Mouse (Mus musculus) forebrain, embryonic 13.5 days (tissue): ENCODE data around the gene Utp18. TPM values are rescaled to one million over a fixed set of nuclear protein-coding genes. Genes with fewer than 3 reads are reported as not detected.

Source experiments
- ATAC-seq: fragments of 200-750 bp; cut with Nextera tagmentation; 2 replicates; pipeline ENCODE4 v1.8.0; 2017
- H3K27ac ChIP-seq: fragments of 300-500 bp; sonication (generic); 2 replicates; pipeline ENCODE4 v1.5.1; 2015; ENCODE audit warnings: inconsistent platforms, mild to moderate bottlenecking, moderate library complexity
- H3K27me3 ChIP-seq: fragments of 300-500 bp; sonication (generic); 2 replicates; pipeline ENCODE4 v1.6.1; 2015; ENCODE audit warnings: mild to moderate bottlenecking, inconsistent platforms
- H3K36me3 ChIP-seq: fragments of 300-500 bp; sonication (generic); 2 replicates; pipeline ENCODE4 v1.6.1; 2015; ENCODE audit warnings: mild to moderate bottlenecking, inconsistent platforms; ENCODE audit not compliant: poor library complexity, severe bottlenecking
- H3K4me1 ChIP-seq: fragments of 300-500 bp; sonication (generic); 2 replicates; pipeline ENCODE4 v1.6.1; 2015; ENCODE audit warnings: inconsistent platforms
- H3K4me2 ChIP-seq: fragments of 300-500 bp; sonication (generic); 2 replicates; pipeline ENCODE4 v1.6.1; 2015; ENCODE audit warnings: inconsistent platforms, mild to moderate bottlenecking, moderate library complexity
- H3K4me3 ChIP-seq: fragments of 300-500 bp; sonication (generic); 2 replicates; pipeline ENCODE4 v1.5.1; 2015; ENCODE audit warnings: mild to moderate bottlenecking, inconsistent platforms
- H3K9ac ChIP-seq: fragments of 300-500 bp; sonication (generic); 2 replicates; pipeline ENCODE4 v1.6.1; 2015; ENCODE audit warnings: mild to moderate bottlenecking, inconsistent platforms
- H3K9me3 ChIP-seq: fragments of 300-500 bp; sonication (generic); replicated peaks from 2 replicates; pipeline ENCODE4 v1.6.1; 2016; ENCODE audit warnings: inconsistent platforms
- WGBS: fragments of 180-500 bp; shearing (Covaris S2); methylation state at CpG from one replicate; pipeline ENCODE4 v1.1.7; 2015; 5-methylcytosine and 5-hydroxymethylcytosine counted together
- polyA plus RNA-seq: library from polyadenylated mRNA; unstranded; fragments of >200 nt; fragmentation: Nextera tagmentation; extraction: Ambion mirVana; gene quantifications from 2 replicates; pipeline ENCODE4 v1.2.1, GENCODE M21; 2015

Gene Utp18
- polyA plus RNA-seq, 1 experiment from 2014 or later = 37.1 TPM

GRCm38 (mm10) chr11:93862638-93863037 lies 22.9 kb downstream of the Utp18 start:
- Histone ChIP-seq H3K27ac (no peak overlapping the region), H3K4me1 (no peaks in the 10 kb centered on the region), H3K9ac (no peak overlapping the region), H3K36me3 (peaks cover 53% of the 10 kb centered on the region), H3K4me3 (no peak overlapping the region), H3K9me3 (no peaks in the 10 kb centered on the region), H3K4me2 (no peak overlapping the region), H3K27me3 (no peaks in the 10 kb centered on the region)
- no peak for ATAC-seq
- 94% methylated on average over 1 of the region's 1 CpGs for WGBS

GRCm38 (mm10) chr11:93862045-93862623 lies 23.4 kb downstream of the Utp18 start:
- no peaks in the 10 kb centered on the region for H3K4me1 ChIP-seq
- ATAC-seq = no peak
- H3K36me3 ChIP-seq = peaks cover 47% of the 10 kb centered on the region
- no peak overlapping the region for H3K27ac ChIP-seq
- no peaks in the 10 kb centered on the region for H3K9me3 ChIP-seq
- WGBS = 90% methylated on average over 4 of the region's 4 CpGs
- no peak overlapping the region for H3K9ac ChIP-seq
- no peaks in the 10 kb centered on the region for H3K27me3 ChIP-seq
- H3K4me2 ChIP-seq = no peak overlapping the region
- H3K4me3 ChIP-seq = no peak overlapping the region

- Histone ChIP-seq H3K27ac (no peak overlapping the region), H3K27me3 (no peaks in the 10 kb centered on the region), H3K9me3 (no peaks in the 10 kb centered on the region), H3K9ac (no peak overlapping the region), H3K4me1 (no peaks in the 10 kb centered on the region), H3K36me3 (peaks cover 38% of the 10 kb centered on the region), H3K4me3 (no peak overlapping the region), H3K4me2 (no peak overlapping the region)
- WGBS = 78% methylated on average over 2 of the region's 2 CpGs
- ATAC-seq = no peak
These were observed 24.4 kb downstream of the Utp18 start for GRCm38 (mm10) chr11:93861193-93861592.

GRCm38 (mm10) chr11:93860540-93861172 lies 24.9 kb downstream of the Utp18 start:
- Histone ChIP-seq H3K9me3 (no peaks in the 10 kb centered on the region), H3K9ac (no peak overlapping the region), H3K27me3 (no peaks in the 10 kb centered on the region), H3K27ac (no peak overlapping the region), H3K4me2 (no peak overlapping the region), H3K4me3 (no peak overlapping the region), H3K36me3 (peaks cover 33% of the 10 kb centered on the region), H3K4me1 (no peaks in the 10 kb centered on the region)
- 81% methylated on average over 1 of the region's 1 CpGs for WGBS
- ATAC-seq = no peak

- H3K27me3 ChIP-seq = no peaks in the 10 kb centered on the region
- H3K27ac ChIP-seq = no peak overlapping the region
- no peaks in the 10 kb centered on the region for H3K9me3 ChIP-seq
- no peaks in the 10 kb centered on the region for H3K4me1 ChIP-seq
- no peak overlapping the region for H3K4me3 ChIP-seq
- H3K4me2 ChIP-seq = 0 out of 2 replicates have a peak overlapping the region, but pooled peaks have one; percentile 22
- H3K36me3 ChIP-seq = peaks cover 10% of the 10 kb centered on the region
- peak; percentile 76 for ATAC-seq
- WGBS = 5% methylated on average over 6 of the region's 6 CpGs
- no peak overlapping the region for H3K9ac ChIP-seq
These were observed 29.1 kb downstream of the Utp18 start for GRCm38 (mm10) chr11:93856284-93856955.

GRCm38 (mm10) chr11:93852546-93852945 lies 33.0 kb downstream of the Utp18 start:
- H3K27ac ChIP-seq = no peak overlapping the region
- H3K36me3 ChIP-seq = no peaks in the 10 kb centered on the region
- no peak overlapping the region for H3K4me3 ChIP-seq
- H3K27me3 ChIP-seq = no peaks in the 10 kb centered on the region
- 89% methylated on average over 3 of the region's 3 CpGs for WGBS
- ATAC-seq = no peak
- no peaks in the 10 kb centered on the region for H3K4me1 ChIP-seq
- H3K9me3 ChIP-seq = no peaks in the 10 kb centered on the region
- no peak overlapping the region for H3K9ac ChIP-seq
- H3K4me2 ChIP-seq = no peak overlapping the region

- H3K4me3 ChIP-seq = no peak overlapping the region
- H3K27ac ChIP-seq = no peak overlapping the region
- H3K27me3 ChIP-seq = no peaks in the 10 kb centered on the region
- H3K9me3 ChIP-seq = no peaks in the 10 kb centered on the region
- H3K9ac ChIP-seq = no peak overlapping the region
- WGBS = 5% methylated on average over 2 of the region's 2 CpGs
- H3K4me1 ChIP-seq = no peaks in the 10 kb centered on the region
- no peak for ATAC-seq
- H3K36me3 ChIP-seq = no peaks in the 10 kb centered on the region
- H3K4me2 ChIP-seq = no peak overlapping the region
These were observed 38.2 kb downstream of the Utp18 start for GRCm38 (mm10) chr11:93847342-93847741.

GRCm38 (mm10) chr11:93835800-93836199 lies 49.8 kb downstream of the Utp18 start:
- Histone ChIP-seq H3K9ac (no peak overlapping the region), H3K9me3 (no peaks in the 10 kb centered on the region), H3K4me3 (no peak overlapping the region), H3K4me1 (no peaks in the 10 kb centered on the region), H3K4me2 (no peak overlapping the region), H3K36me3 (no peaks in the 10 kb centered on the region), H3K27me3 (no peaks in the 10 kb centered on the region), H3K27ac (no peak overlapping the region)
- ATAC-seq = no peak
- WGBS = 79% methylated on average over 2 of the region's 2 CpGs

GRCm38 (mm10) chr11:93829971-93830370 lies 55.6 kb downstream of the Utp18 start:
- 58% methylated on average over 8 of the region's 8 CpGs for WGBS

GRCm38 (mm10) chr11:93829327-93829679 lies 56.3 kb downstream of the Utp18 start:
- Histone ChIP-seq H3K36me3 (no peaks in the 10 kb centered on the region), H3K9ac (no peak overlapping the region), H3K27me3 (no peaks in the 10 kb centered on the region), H3K9me3 (no peaks in the 10 kb centered on the region), H3K4me3 (0 out of 2 replicates have a peak overlapping the region, but pooled peaks have one; percentile 5), H3K27ac (peak overlapping the region; percentile 94), H3K4me1 (peaks cover 27% of the 10 kb centered on the region), H3K4me2 (peak overlapping the region; percentile 37)
- peak; percentile 95 for ATAC-seq
- 27% methylated on average over 6 of the region's 6 CpGs for WGBS

More at GRCm38 (mm10) chr11:93829971-93830370, 55.6 kb downstream of the Utp18 start:
- H3K27ac ChIP-seq = peak overlapping the region; percentile 94
- H3K4me1 ChIP-seq = peaks cover 27% of the 10 kb centered on the region
- H3K27me3 ChIP-seq = no peaks in the 10 kb centered on the region
- no peaks in the 10 kb centered on the region for H3K9me3 ChIP-seq
- no peak overlapping the region for H3K9ac ChIP-seq
- ATAC-seq = peak; percentile 53
- peak overlapping the region; percentile 37 for H3K4me2 ChIP-seq
- no peak overlapping the region for H3K4me3 ChIP-seq
- no peaks in the 10 kb centered on the region for H3K36me3 ChIP-seq

- Histone ChIP-seq H3K27me3 (no peaks in the 10 kb centered on the region), H3K4me1 (peaks cover 27% of the 10 kb centered on the region), H3K9me3 (no peaks in the 10 kb centered on the region), H3K4me2 (peak overlapping the region; percentile 37), H3K9ac (no peak overlapping the region), H3K4me3 (0 out of 2 replicates have a peak overlapping the region, but pooled peaks have one; percentile 5), H3K36me3 (no peaks in the 10 kb centered on the region), H3K27ac (peak overlapping the region; percentile 94)
- WGBS = 31% methylated on average over 14 of the region's 14 CpGs
- peak; percentile 83 for ATAC-seq
These were observed 56.8 kb downstream of the Utp18 start for GRCm38 (mm10) chr11:93828619-93829326.

- Histone ChIP-seq H3K4me3 (no peak overlapping the region), H3K9ac (no peak overlapping the region), H3K36me3 (no peaks in the 10 kb centered on the region), H3K4me1 (peaks cover 37% of the 10 kb centered on the region), H3K27me3 (no peaks in the 10 kb centered on the region), H3K9me3 (no peaks in the 10 kb centered on the region), H3K27ac (peak overlapping the region; percentile 12; the same call in 1 of the 2 replicates), H3K4me2 (no peak overlapping the region)
- ATAC-seq = peak; percentile 77
- 35% methylated on average over 2 of the region's 2 CpGs for WGBS
These were observed 63.3 kb downstream of the Utp18 start for GRCm38 (mm10) chr11:93822261-93822660.
